Mouse (Mus musculus): ENCODE results near the gene Gm9046.
"Not testable (repeated sequence)": the region's sequence is repeated elsewhere in the genome, so short reads cannot be mapped to it uniquely, and the experiment has no call there.

Gene Gm9046

DNA sequence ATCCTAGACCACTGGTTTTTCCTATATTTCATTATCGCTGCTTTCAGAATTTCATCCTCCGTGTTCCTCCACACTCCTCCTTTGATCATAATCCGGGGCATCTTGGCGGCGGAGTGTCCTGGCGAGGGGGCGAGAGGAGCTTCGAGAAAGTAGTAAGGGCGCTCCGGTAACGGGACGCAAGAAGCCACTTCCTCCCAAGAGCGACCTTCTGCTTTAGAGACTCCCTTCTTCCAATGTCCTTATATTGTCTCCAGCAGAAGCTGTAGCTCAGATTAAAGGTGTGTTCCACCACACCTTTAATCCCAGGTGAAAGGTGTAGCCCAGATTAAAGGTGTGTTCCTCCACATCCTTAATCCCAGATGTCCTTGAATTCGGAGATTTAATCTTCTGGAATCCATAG lies at the start of gene Gm9046:
Gene Gm9046, minus strand, starts transcription at position 101 of the 400 bp plus-strand sequence.
- in situ Hi-C loops (cut with MboI, MseI), result not testable (repeated sequence)

DNA sequence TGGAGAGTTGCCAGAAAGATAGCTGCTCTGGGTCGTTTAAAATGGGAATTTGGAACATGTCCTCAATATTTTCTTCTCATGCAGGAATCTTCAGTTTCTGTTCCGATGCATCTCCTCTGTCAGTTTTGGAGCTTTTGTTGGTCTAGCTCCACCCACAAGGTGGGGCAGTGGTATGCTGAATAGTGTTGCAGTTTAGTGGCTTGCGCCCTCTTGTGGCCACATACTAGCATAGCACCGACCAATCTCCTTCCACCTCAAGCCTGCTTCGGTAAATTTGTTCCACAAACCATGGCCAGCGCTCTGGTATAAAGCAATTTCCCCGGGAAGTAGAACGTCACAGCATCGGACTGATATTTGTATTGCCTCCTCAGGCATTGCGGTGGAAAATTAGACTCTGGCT lies 27.4 kb upstream of the Gm9046 start:
- in situ Hi-C loops (cut with MboI, MseI), result loop anchor here (5.0 kb wide), 1 partner anchor 118 kb away; no protein-coding TSS in a partner anchor

DNA sequence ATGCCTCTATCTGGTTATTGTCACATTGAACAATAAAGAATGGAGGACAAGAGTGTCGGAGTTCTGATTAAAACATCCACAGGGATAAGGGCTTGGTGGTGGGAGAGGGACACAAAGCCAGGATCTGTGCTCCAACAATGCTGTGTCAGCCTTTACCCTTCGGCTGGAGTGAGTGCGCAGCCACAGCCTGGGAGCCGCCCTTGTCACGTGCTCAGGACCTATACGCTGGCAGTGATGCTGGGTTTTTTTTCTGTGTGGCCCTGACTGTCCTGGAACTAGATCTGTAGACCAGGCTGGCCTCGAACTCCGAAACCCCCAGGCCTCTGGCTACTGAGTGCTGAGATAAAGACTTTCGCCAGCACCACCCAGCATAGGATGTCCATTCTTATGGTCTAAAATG lies 26.5 kb upstream of the Gm9046 start:
- in situ Hi-C loops (cut with MboI, MseI), result loop anchor here (5.0 kb wide), 1 partner anchor 207 kb away; no protein-coding TSS in a partner anchor

DNA sequence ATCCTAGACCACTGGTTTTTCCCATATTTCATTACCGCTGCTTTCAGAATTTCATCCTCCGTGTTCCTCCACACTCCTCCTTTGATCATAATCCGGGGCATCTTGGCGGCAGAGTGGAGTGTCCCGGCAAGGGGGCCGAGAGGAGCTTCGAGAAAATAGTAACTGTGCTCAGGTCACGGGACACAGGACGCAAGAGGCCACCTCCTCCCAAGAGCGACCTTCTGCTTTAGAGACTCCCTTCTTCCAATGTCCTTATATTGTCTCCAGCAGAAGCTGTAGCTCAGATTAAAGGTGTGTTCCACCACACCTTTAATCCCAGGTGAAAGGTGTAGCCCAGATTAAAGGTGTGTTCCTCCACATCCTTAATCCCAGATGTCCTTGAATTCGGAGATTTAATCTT lies 10.9 kb upstream of the Gm9046 start, which contains the start of gene Gm9049:
Gene Gm9049, minus strand, starts transcription at position 101 of the 400 bp plus-strand sequence.
- in situ Hi-C loops (cut with MboI, MseI), result loop anchor here (5.0 kb wide), 1 partner anchor 37 kb away; no protein-coding TSS in a partner anchor

DNA sequence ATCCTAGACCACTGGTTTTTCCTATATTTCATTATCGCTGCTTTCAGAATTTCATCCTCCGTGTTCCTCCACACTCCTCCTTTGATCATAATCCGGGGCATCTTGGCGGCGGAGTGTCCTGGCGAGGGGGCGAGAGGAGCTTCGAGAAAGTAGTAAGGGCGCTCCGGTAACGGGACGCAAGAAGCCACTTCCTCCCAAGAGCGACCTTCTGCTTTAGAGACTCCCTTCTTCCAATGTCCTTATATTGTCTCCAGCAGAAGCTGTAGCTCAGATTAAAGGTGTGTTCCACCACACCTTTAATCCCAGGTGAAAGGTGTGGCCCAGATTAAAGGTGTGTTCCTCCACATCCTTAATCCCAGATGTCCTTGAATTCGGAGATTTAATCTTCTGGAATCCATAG lies 5.5 kb upstream of the Gm9046 start, which contains the start of gene Gm9048:
Gene Gm9048, minus strand, starts transcription at position 101 of the 400 bp plus-strand sequence.
- in situ Hi-C loops (cut with MboI, MseI), result not testable (repeated sequence)

DNA sequence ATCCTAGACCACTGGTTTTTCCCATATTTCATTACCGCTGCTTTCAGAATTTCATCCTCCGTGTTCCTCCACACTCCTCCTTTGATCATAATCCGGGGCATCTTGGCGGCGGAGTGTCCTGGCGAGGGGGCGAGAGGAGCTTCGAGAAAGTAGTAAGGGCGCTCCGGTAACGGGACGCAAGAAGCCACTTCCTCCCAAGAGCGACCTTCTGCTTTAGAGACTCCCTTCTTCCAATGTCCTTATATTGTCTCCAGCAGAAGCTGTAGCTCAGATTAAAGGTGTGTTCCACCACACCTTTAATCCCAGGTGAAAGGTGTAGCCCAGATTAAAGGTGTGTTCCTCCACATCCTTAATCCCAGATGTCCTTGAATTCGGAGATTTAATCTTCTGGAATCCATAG lies 5.3 kb downstream of the Gm9046 start, which contains the start of gene Gm9045:
Gene Gm9045, minus strand, starts transcription at position 101 of the 400 bp plus-strand sequence.
- in situ Hi-C loops (cut with MboI, MseI), result not testable (repeated sequence)

DNA sequence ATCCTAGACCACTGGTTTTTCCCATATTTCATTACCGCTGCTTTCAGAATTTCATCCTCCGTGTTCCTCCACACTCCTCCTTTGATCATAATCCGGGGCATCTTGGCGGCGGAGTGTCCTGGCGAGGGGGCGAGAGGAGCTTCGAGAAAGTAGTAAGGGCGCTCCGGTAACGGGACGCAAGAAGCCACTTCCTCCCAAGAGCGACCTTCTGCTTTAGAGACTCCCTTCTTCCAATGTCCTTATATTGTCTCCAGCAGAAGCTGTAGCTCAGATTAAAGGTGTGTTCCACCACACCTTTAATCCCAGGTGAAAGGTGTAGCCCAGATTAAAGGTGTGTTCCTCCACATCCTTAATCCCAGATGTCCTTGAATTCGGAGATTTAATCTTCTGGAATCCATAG lies 10.7 kb downstream of the Gm9046 start, which contains the start of gene Gm9044:
Gene Gm9044, minus strand, starts transcription at position 101 of the 400 bp plus-strand sequence.
- in situ Hi-C loops (cut with MboI, MseI), result not testable (repeated sequence)

DNA sequence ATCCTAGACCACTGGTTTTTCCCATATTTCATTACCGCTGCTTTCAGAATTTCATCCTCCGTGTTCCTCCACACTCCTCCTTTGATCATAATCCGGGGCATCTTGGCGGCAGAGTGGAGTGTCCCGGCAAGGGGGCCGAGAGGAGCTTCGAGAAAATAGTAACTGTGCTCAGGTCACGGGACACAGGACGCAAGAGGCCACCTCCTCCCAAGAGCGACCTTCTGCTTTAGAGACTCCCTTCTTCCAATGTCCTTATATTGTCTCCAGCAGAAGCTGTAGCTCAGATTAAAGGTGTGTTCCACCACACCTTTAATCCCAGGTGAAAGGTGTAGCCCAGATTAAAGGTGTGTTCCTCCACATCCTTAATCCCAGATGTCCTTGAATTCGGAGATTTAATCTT lies 16.2 kb downstream of the Gm9046 start, which contains the start of gene Gm9040:
Gene Gm9040, minus strand, starts transcription at position 101 of the 400 bp plus-strand sequence.
- in situ Hi-C loops (cut with MboI, MseI), result not testable (repeated sequence)

DNA sequence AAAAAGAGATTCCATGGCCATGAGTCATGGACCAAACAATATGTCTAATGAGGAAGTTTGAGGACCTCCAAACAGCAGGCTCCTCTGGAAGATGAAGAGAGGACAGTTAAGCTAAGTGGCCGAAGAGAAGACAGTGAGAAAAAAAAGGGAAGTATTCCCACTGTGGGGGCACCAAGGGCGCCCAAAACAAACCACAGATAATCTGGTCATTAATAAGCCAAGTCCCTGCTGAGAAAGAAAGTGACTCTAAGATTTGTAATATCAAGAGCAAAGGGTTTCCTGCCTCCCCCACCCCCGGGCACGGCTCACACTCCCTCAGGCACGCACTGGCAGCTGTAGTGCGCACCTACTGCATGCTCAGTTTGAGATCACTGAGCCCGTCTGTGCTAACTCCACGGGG lies 24.0 kb downstream of the Gm9046 start:
- in situ Hi-C loops (cut with MboI, MseI), result loop anchor here (5.0 kb wide), 1 partner anchor 33 kb away; the partner anchor contains the start of gene Gm9049

DNA sequence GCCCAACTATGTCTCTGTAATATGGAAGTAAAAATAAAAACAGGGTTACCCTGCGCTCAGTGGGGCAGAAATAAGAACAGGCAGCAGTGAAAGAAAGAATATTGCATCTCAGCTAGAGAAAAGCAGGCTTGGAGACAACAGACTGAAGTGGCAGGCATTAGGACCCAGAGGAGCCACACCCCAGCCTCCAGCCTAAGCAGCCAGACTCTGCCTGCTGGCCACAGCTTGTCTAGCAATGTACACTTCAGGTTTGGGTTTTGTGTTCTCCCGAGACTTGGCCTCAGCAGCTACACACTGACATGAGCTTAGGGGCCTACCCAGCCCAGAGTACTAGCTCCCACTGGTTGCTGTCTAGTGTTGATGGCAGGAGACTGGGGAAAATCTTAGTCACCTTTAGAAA lies 40.9 kb downstream of the Gm9046 start:
- in situ Hi-C loops (cut with MboI, MseI), result not testable (repeated sequence)

DNA sequence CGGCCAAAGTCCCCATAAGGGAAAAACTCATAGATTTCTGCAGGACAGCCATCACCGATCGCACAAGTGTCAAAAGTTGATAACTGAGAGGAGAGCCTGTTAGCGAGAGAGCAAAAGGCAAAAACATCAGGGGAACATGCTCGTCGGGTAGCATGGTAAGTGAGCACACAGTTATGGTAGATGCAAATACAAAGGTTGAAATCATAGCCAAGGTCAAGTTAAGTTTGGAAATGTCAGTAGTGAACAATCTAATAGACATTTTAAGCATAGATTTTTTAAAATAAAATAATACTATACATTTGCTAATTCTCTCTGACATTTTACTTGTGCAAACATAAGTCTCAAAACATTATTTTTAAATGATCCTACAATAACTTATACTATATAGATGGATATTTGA lies 48.1 kb downstream of the Gm9046 start, which contains the start of gene Iltifb:
Gene Iltifb, minus strand, starts transcription at position 101 of the 400 bp plus-strand sequence.
- in situ Hi-C loops (cut with MboI, MseI), result loop anchor here (5.0 kb wide), 1 partner anchor 88 kb away; no protein-coding TSS in a partner anchor
